Mouse (Mus musculus) forebrain, embryonic 11.5 days (tissue): ENCODE results near the gene D6Wsu163e. TPM values are rescaled to one million over a fixed set of nuclear protein-coding genes. Genes with fewer than 3 reads are reported as not detected.

Source experiments
- ATAC-seq: fragments of 200-750 bp; cut with Nextera tagmentation; replicated peaks from 2 replicates; pipeline ENCODE4 v1.8.0; 2017; ENCODE audit warnings: moderate TSS enrichment; ENCODE audit not compliant: low FRiP score
- DNase-seq: peaks from one replicate; pipeline ENCODE4 v3.0.0-alpha.2; 2017; ENCODE audit warnings: low spot score
- H3K27ac ChIP-seq: fragments of 300-500 bp; sonication (generic); 2 replicates; pipeline ENCODE4 v1.5.1; 2014; ENCODE audit warnings: low read depth, low read length
- H3K27me3 ChIP-seq: fragments of 300-500 bp; sonication (generic); 2 replicates; pipeline ENCODE4 v1.6.1; 2014; ENCODE audit warnings: mild to moderate bottlenecking, low read length, mixed read lengths; ENCODE audit not compliant: control insufficient read depth, insufficient read depth
- H3K36me3 ChIP-seq: fragments of 300-500 bp; sonication (generic); 2 replicates; pipeline ENCODE4 v1.6.1; 2014; ENCODE audit warnings: mild to moderate bottlenecking, low read length, moderate library complexity, mixed read lengths; ENCODE audit not compliant: control insufficient read depth, insufficient read depth
- H3K4me1 ChIP-seq: fragments of 300-500 bp; sonication (generic); replicated peaks from 2 replicates; pipeline ENCODE4 v1.6.1; 2014; ENCODE audit warnings: low read length, mixed read lengths; ENCODE audit not compliant: control insufficient read depth, insufficient read depth
- H3K4me2 ChIP-seq: fragments of 300-500 bp; sonication (generic); 2 replicates; pipeline ENCODE4 v1.6.1; 2014; ENCODE audit warnings: low read depth, mild to moderate bottlenecking, low read length, moderate library complexity, mixed read lengths; ENCODE audit not compliant: severe bottlenecking
- H3K4me3 ChIP-seq: fragments of 300-500 bp; sonication (generic); 2 replicates; pipeline ENCODE4 v1.5.1; 2014; ENCODE audit warnings: low read depth, low read length
- H3K9ac ChIP-seq: fragments of 300-500 bp; sonication (generic); 2 replicates; pipeline ENCODE4 v1.6.1; 2014; ENCODE audit warnings: low read length
- H3K9me3 ChIP-seq: fragments of 300-500 bp; sonication (generic); 2 replicates; pipeline ENCODE4 v1.6.1; 2016; ENCODE audit warnings: low read length, mixed read lengths; ENCODE audit not compliant: control insufficient read depth
- WGBS: fragments of 180-500 bp; shearing (Covaris S2); extraction: QIAGEN DNeasy Blood & Tissue Kit; methylation state at CpG from one replicate; pipeline ENCODE4 v1.1.7; 2014; 5-methylcytosine and 5-hydroxymethylcytosine counted together
- polyA plus RNA-seq: library from polyadenylated mRNA; unstranded; fragments of >200 nt; fragmentation: Nextera tagmentation; extraction: Ambion mirVana; gene quantifications from 2 replicates; pipeline ENCODE4 v1.2.1, GENCODE M21; 2014

D6Wsu163e gene
- polyA plus RNA-seq, 1 experiment from 2014 or later: 19.7 TPM

DNA sequence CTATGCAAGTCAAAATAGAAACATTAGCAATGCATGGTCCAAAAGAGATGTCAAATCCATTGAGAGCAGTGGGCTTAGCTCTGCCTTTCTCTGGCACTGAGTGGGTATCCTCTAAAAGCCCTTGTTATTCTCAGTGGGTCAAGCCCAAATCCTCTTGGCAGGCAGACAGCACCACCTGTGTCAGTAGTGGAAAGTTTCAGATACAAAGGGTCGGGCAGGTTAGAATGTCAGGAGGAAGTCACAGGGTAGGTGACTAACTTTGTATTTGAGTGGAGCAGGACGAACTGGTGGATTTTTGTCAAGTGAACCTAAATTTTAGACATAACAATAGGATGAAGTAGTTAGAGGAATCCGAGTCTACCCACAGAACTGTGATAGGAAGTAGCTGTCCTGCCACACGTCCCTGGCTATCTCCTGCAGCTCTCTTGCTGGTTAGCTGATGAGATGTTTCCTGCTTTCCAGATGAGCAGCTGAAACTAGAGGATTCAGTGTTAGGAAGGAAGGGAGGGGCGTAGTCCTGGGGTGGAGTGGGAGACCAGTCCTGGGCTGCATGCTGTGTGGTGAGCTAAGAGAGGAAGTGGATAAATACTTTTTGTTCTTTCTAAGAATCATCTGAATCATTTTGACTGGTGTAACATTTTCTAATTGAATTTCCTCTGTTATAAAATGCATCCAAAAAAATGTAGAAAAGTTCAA lies 41.9 kb downstream of the D6Wsu163e start:
- no peaks in the 10 kb centered on the region for H3K36me3 ChIP-seq
- DNase-seq: no peak
- H3K27me3 ChIP-seq: no peaks in the 10 kb centered on the region
- 71% methylated on average over 5 of the region's 5 CpGs for WGBS
- H3K9me3 ChIP-seq: no peaks in the 10 kb centered on the region
- H3K4me3 ChIP-seq: no peak overlapping the region
- no peak overlapping the region for H3K27ac ChIP-seq
- no peak overlapping the region for H3K4me2 ChIP-seq
- no peaks in the 10 kb centered on the region for H3K4me1 ChIP-seq
- no peak overlapping the region for H3K9ac ChIP-seq
- no peak for ATAC-seq

DNA sequence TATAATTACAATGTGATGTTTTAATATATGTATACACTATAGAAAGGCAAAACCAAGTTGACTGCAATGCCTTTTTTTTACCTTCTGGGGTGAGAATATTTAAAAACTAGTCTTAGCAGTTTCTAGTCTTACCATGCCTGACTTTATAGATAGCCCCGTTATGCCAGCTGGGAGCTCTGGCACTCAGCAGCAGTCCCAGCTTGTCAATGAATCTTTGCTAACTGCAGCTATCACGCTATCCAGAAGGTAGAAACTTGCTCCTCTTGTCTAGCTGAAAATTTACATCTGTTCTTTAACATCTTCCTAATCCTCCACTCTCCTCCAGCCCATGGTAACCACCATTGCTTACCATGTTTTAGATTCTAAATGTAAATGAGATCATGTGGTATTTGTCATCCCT lies 53.9 kb downstream of the D6Wsu163e start:
- no peak for ATAC-seq
- no peaks in the 10 kb centered on the region for H3K27me3 ChIP-seq
- WGBS: 65% methylated on average over 2 of the region's 2 CpGs
- no peak overlapping the region for H3K9ac ChIP-seq
- H3K27ac ChIP-seq: no peak overlapping the region
- no peak overlapping the region for H3K4me3 ChIP-seq
- DNase-seq: no peak
- H3K4me1 ChIP-seq: no peaks in the 10 kb centered on the region
- no peaks in the 10 kb centered on the region for H3K9me3 ChIP-seq
- no peaks in the 10 kb centered on the region for H3K36me3 ChIP-seq
- no peak overlapping the region for H3K4me2 ChIP-seq

DNA sequence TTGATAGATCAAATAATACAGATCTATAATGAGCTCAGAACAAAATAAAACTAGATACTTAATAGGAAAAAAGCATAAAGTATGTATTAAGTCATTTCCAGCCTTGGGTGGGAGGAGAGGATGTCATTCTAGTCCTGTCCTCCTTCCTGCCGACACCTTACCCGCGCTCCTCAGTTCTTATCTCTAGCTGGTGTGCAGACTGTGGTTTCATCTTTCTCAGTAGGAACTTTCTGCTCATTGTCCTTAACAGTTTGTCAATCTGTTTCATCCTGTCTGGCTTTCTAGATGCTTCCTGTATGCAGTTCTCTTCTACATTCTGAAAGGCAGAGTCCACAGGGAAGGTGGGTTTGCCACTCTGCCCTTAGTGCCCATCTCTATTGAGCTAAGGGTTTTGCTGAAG lies 55.7 kb downstream of the D6Wsu163e start:
- Histone ChIP-seq H3K9ac (no peak overlapping the region), H3K4me1 (no peaks in the 10 kb centered on the region), H3K36me3 (no peaks in the 10 kb centered on the region), H3K27ac (no peak overlapping the region), H3K4me3 (no peak overlapping the region), H3K9me3 (no peaks in the 10 kb centered on the region), H3K4me2 (no peak overlapping the region), H3K27me3 (no peaks in the 10 kb centered on the region)
- WGBS: 85% methylated on average over 3 of the region's 3 CpGs
- ATAC-seq: no peak
- no peak for DNase-seq

DNA sequence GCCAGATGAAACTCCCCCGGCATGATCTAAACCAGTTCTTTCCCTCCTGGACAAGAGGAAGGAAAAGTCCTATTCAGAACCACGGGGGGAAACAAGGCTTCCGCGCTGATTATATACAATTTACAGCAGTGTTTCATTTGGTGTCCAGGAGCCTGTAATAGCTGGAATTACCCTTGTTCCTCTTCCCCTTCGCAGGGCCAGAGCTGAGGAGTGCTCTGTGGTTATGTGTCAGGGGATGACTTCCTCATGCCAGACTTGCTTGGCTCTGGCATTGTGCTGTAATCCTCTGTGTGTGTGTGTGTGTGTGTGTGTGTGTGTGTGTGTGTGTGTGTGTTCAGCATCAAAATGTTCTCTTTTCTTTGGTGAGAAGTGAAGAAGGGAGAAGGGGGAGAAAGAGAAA lies 56.6 kb downstream of the D6Wsu163e start:
- Histone ChIP-seq H3K36me3 (no peaks in the 10 kb centered on the region), H3K4me2 (no peak overlapping the region), H3K4me1 (no peaks in the 10 kb centered on the region), H3K4me3 (no peak overlapping the region), H3K27me3 (no peaks in the 10 kb centered on the region), H3K27ac (no peak overlapping the region), H3K9ac (no peak overlapping the region), H3K9me3 (no peaks in the 10 kb centered on the region)
- no peak for DNase-seq
- WGBS: 77% methylated on average over 5 of the region's 5 CpGs
- no peak for ATAC-seq

DNA sequence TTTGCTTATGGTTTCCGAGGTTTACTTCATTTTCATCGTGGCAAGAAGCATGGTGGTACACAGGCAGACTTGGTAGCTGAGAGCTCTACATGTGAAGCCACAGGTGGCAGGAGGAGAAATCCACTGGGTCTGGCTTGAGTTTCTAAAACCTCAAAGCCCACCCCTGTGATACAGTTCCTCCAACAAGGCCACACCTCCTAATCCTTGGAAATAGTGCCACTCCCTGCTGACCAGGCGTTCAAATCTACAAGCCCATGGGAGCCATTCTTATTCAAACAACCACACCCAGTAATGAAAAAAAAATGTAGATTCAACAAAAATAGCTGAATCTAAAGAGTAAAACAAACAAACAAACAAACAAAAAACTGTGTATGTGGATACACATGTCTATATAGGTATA lies 65.9 kb downstream of the D6Wsu163e start:
- Histone ChIP-seq H3K4me2 (no peak overlapping the region), H3K4me1 (no peaks in the 10 kb centered on the region), H3K27ac (no peak overlapping the region), H3K27me3 (no peaks in the 10 kb centered on the region), H3K36me3 (no peaks in the 10 kb centered on the region), H3K4me3 (no peak overlapping the region), H3K9me3 (no peaks in the 10 kb centered on the region), H3K9ac (no peak overlapping the region)
- 88% methylated on average over 3 of the region's 3 CpGs for WGBS
- ATAC-seq: no peak
- DNase-seq: no peak

DNA sequence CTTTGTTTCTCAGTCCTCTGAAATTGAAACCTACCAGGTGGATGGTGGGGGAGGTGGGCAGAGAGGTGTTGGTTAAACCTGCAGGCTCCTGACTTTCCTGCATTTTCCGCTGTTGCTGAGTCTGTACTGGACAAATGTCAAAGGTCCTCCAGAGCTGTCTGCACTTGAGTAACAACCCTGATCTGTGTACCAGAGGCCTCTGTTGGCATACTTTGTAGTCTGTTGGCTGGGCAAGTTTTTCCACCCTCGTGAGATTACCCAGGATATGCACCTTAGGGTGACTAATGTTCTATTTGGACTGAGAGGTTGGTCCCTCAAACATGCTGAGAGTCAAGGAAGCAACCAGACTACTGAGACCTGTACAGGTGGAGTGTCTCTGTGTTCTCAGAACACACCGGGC lies 66.8 kb downstream of the D6Wsu163e start:
- WGBS: 87% methylated on average over 3 of the region's 3 CpGs
- no peaks in the 10 kb centered on the region for H3K9me3 ChIP-seq
- no peak overlapping the region for H3K4me2 ChIP-seq
- no peak overlapping the region for H3K9ac ChIP-seq
- no peak for DNase-seq
- no peaks in the 10 kb centered on the region for H3K36me3 ChIP-seq
- H3K4me3 ChIP-seq: no peak overlapping the region
- H3K27ac ChIP-seq: no peak overlapping the region
- H3K27me3 ChIP-seq: no peaks in the 10 kb centered on the region
- no peak for ATAC-seq
- H3K4me1 ChIP-seq: no peaks in the 10 kb centered on the region

DNA sequence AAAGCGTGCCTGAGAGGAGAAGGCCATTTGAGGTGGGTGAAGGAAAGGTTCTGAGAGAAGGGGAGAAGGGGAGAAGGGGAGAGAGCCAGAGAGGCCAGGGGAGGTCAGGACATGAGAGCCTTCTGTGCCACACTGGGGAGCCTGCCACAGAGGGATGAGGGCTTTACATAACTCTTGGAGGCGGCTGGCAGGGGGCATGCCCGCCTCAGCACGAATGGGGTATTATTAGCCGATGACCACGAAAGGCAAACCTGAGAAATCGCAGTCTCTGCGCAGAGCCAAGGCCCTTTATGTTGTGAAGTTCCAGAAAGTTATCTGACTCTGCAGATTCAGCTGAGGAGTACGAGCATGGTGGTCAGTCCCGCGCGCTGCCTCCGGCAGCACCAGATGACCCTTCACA lies 70.3 kb downstream of the D6Wsu163e start:
- DNase-seq: no peak
- Histone ChIP-seq H3K9me3 (no peaks in the 10 kb centered on the region), H3K27me3 (no peaks in the 10 kb centered on the region), H3K4me1 (no peaks in the 10 kb centered on the region), H3K27ac (no peak overlapping the region), H3K36me3 (no peaks in the 10 kb centered on the region), H3K9ac (no peak overlapping the region), H3K4me3 (no peak overlapping the region), H3K4me2 (no peak overlapping the region)
- no peak for ATAC-seq
- 86% methylated on average over 13 of the region's 13 CpGs for WGBS

DNA sequence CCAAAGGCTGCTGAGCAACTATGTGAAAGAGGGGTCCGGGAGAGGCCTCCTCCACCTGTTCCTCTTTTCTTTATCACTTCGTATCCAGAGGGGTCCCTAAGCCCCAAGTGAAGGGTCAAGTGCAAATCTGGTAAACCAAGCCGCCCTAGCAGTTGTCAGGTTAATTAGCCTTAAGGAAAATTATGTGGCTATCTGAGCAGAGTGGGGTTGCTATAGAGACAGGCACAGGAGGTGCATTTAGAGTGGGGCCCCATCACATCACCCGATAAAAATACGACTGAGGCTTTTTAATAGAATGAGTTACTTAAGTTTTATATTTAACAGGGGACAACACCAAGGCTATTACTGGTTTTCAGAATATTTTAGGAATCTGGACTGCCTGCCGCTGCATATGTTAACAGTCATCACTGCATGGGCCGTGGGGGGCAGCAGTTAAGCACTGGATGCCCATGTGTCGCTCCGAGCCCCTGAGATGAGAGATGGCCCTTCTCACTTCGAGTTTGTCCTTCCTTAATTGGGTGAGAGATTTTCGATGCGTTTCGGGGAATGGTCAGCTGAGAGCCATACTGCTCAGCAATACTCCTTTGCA lies 72.3 kb downstream of the D6Wsu163e start:
- DNase-seq (no peak), ATAC-seq (no peak)
- Histone ChIP-seq H3K27me3 (no peaks in the 10 kb centered on the region), H3K4me2 (no peak overlapping the region), H3K9me3 (no peaks in the 10 kb centered on the region), H3K9ac (no peak overlapping the region), H3K4me1 (no peaks in the 10 kb centered on the region), H3K36me3 (no peaks in the 10 kb centered on the region), H3K4me3 (no peak overlapping the region), H3K27ac (no peak overlapping the region)
- WGBS: 78% methylated on average over 13 of the region's 13 CpGs
